Mouse (Mus musculus): Measurements from ENCODE around the gene Utrn.

DNA sequence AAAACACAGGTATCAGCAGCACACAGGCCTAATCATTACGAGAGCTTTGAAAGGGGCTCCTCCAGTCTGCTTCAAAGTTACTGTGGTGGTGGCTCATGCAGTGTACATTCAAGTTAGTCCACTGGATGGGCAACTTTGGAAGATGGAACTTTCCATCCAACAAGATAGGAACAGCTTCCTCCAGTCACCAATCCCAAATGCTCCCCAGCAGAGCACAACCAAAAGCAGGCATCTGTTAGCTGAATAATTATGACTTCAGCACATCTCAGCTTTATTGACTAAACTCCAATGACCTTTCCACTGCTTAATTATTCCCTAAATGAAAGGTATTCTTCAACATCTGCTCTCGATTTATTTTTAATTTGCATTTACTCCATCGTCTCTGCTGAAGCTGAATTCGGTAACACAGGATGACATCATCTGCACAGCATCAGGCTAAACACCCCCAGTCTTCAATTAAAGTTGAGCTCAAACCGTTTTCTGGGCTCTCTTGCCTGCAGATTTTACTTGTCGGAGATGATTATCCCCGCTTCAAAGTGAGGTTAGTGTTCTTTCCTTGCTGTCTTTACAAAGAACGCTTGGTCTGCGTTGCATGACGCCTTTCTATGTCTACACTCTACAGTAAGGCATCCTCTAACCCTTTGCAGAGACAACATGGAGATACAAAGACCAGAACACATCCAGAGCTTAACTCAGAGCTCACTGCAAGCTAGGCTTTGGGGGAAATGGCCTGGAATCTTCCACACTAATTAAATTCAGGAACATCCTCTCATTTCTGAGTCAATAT, 20.6 kb downstream of the Utrn start:
- TF ChIP-seq CTCF (IDR thresholded peaks at IDR 0.05), result no peak
- TF ChIP-seq POLR2A (IDR thresholded peaks at IDR 0.05; ENCODE audit: insufficient read depth, low read depth, low read length), result no peak
- no peak for TF ChIP-seq EP300 (IDR thresholded peaks at IDR 0.05; ENCODE audit: insufficient read depth, low read depth, low read length)
